Mouse (Mus musculus) lung, postnatal 4 days (tissue): ENCODE measurements around the gene Clec4a4.
"Not testable (repeated sequence)": the region's sequence is repeated elsewhere in the genome, so short reads cannot be mapped to it uniquely, and the experiment has no call there.

Experiments used
- DNase-seq, 2 experiments: peaks; one replicate each; pipeline ENCODE4 v3.0.0; 2021

Clec4a4 gene

DNA sequence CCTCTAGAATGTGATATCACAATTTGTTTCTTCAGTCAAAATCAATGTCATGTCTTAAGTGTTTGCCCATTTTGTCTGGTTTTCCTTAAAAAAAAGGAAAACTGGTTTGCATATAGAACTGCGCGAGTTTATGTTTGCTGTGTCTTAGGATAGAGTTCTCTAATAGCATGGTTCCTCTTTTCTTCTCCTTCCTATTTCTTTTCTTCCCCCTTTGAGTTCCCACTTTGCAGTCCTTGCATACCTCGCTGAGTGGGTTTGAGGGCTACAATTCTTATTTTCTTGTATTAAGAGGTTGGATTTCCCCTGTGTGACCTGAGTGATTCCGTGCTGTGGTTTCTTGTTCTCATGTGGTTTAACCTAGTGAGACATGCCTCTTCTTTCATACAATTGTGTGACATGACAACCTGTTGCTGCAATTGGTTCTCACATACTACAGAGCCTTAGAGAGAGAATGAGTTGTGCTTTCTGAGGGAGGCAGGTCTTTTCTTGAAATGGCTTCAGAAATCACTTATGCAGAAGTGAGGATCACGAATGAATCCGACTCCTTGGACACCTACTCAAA, at the start of gene Clec4a4:
Clec4a4 (plus strand) TSS at position 492 of the 562 bp plus-strand sequence.
- DNase-seq: no peak

DNA sequence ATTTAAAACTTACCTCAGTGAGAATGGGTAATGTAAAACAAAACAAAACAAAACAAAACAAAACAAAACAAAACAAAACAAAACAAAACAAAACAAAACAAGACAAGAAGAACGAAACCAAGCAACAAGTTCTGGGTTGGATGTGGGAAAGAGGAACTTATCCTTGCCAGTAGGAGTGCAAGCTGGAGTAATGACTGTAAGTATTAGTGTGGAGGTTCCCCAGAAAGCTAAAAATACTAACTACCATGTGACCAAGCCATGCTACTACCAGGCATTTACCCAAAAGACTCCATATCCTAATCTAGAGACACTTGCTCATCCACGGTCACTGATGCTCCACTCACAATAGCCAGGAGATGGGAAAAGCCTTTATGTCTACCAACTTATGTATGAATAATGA, 43.4 kb upstream of the Clec4a4 start:
- DNase-seq: no peak

DNA sequence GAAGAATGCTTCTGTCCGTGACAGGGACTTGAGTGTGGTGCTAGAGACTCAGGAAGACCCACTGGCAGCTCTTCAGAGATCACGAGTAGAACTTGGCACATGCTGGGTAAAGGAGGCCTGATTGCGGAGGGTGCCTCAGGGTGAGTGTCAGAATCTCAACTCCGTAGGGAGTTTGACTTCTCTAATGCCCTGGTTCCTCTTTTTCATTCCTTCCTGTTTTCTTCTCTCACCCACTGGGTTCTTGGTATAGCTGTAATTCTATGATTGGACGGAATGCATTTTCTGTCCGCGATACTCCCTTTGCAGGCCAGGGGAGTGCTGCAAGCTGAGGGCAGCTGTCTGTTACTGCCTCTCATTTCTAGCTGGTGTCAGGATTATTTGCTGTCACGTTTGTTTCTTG, 37.8 kb upstream of the Clec4a4 start, which contains the start of gene Clec4a3:
Clec4a3 (plus strand) TSS at position 115 of the 400 bp plus-strand sequence.
- DNase-seq: peak; percentile 36 to 38

DNA sequence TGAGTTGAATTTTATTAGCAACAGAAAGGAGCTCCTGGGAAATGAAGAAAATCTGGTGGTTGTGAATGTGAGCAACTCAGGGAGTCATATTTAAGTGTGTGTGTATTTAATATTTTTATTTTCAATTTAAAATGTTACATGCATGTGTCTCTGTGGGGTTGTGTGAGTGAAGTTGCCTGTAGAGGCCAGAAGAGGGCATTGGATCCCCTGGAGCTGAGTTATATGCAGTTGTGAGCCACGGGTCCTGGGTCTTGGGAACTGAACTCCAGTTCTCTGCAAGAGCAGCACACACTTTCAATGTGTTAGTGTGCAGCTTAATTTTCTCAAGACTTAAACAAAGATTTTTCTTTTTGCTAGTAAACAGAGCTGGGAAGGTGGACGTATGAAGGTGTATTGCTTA, 25.6 kb upstream of the Clec4a4 start:
- no peak for DNase-seq

DNA sequence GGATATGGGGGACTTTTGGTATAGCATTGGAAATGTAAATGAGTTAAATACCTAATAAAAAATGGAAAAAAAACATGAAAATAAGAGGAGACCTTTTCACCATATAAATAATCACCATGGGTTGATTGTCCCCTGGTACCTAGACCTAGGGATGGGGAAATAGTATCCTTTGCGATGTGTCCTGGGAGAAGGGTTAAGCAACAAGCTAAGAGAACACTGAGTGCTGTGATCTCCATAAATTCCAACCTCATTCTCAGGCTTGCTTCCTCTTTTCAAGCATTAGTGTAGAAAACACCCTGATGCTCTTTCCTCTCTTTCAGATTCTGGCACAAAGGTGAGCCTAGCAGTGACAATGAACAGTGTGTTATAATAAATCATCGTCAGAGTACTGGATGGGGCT, 21.1 kb upstream of the Clec4a4 start:
- DNase-seq: no peak

DNA sequence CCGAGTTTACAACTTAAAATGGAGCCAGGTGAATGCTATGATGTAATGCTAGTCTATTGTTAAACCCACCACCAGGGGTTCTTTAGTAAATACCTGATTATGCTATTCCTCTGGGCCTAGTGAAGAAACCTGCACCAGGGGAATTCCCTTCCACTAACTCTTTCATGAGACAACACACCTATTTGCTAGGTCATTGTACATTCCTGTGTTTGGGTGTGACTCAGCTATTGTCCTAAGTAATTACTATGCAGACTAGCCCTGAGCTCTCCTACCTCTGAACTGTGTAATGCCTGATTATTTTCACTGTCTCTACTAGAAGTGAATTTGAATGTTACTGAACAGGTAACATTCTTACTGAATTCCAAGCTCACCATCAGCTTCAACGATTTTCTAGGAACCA, 14.5 kb downstream of the Clec4a4 start:
- not testable (repeated sequence) for DNase-seq

DNA sequence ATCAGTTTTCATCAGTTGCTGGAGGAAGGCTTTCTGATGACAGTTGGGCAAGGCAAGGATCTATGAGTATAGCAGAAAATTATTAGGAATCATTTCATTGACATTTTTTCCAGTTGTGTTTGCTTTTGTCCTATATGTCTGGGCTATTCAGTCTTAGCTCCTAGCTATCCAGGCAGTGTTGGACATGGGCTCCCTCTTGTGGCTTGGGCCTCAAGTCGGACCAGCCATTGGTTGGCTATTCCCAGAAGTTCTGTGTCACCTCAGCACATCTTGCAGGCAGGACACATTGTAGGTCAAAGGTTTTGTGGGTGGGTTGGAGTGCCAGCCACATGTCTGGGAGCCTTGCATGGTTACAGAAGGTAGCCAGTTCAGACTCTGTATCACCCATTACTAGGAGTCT, 15.4 kb downstream of the Clec4a4 start:
- DNase-seq: peak in 1 of 2 experiments; percentile 14

DNA sequence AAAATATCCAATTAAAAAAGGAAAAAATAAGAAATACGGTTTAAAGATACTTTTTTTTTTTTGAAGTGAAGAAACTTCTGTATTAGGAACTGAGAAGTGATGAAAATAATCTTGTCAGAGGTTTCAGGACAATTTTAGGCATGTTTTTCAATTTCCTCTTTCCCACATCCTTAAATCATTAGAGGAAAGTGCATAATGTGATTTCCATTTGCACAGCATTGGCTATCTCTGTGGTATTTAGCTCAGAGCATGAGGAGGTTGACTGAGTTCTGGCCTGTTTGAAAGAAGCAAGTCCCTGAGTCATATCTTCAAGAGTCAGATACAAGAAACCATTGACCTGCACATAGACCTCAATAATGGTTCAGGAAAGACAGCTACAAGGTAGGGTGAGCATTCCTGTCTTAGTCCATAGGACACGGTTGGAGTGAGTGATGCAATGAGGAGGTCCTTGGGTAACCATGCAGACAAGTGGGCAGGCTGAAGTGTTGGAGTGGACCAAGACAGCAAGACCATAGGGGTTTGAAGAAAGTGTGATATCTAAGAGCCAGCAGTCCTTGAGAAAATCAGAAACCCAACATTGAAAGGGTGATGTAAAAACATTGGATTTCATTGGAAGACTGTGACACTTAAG, 59.7 kb downstream of the Clec4a4 start, which contains the start of gene Clec4b1:
Clec4b1 (plus strand) TSS at position 221 of the 631 bp plus-strand sequence.
- peak in 1 of 2 experiments; percentile 24 for DNase-seq
